ENCODE assay signal across 13 mouse cellular contexts in genomic region chr16:34940363-34940762, GRCm38 (mm10).
DNase-seq lines count a peak whose midpoint lies in the region; ATAC-seq and TF ChIP-seq lines count a peak whose summit lies in the region.
"Had no signal": no experiment of that assay in that cellular context is flagged by ENCODE, and none has a peak within 500 bp of the region (broad histone marks: within the 10 kb centered on the region; RNA-seq: fewer than 3 reads in every experiment).

No protein-coding gene starts in this region.

- WGBS in heart, embryonic 12.5 days, result 63% methylated on average over 5 of the region's 5 CpGs
- 10% methylated on average over 5 of the region's 5 CpGs for WGBS in liver, adult 2 months
- 61% methylated on average over 5 of the region's 5 CpGs for WGBS in liver, postnatal 0 days (ENCODE audit: insufficient replicate concordance)
- 44% methylated on average over 5 of the region's 5 CpGs for WGBS in intestine, embryonic 16.5 days
- 48% methylated on average over 5 of the region's 5 CpGs for WGBS in stomach, embryonic 15.5 days

- no peaks in the 10 kb centered on the region for H3K9me3 ChIP-seq in heart, embryonic 12.5 days (replicated peaks)
- no peaks in the 10 kb centered on the region for H3K9me3 ChIP-seq in liver, postnatal 0 days (ENCODE audit: low read length)
- H3K9me3 ChIP-seq in intestine, embryonic 16.5 days (ENCODE audit: control insufficient read depth, low read length), result no peaks in the 10 kb centered on the region
- H3K9me3 ChIP-seq in stomach, embryonic 15.5 days, result no peaks in the 10 kb centered on the region
- H3K9me3 ChIP-seq: forebrain, embryonic 12.5 days; limb, embryonic 15.5 days had no signal

- H3K79me2 ChIP-seq in liver, adult 2 months (ENCODE audit: control insufficient read depth, insufficient read depth, low read length), result no peaks in the 10 kb centered on the region

- no peaks in the 10 kb centered on the region for H3K36me3 ChIP-seq in heart, embryonic 12.5 days
- peaks cover 3% of the 10 kb centered on the region; the same call in 1 of the 2 replicates for H3K36me3 ChIP-seq in liver, adult 2 months (ENCODE audit: control insufficient read depth, insufficient read depth, low read length)
- H3K36me3 ChIP-seq in liver, postnatal 0 days (replicated peaks; ENCODE audit: insufficient read depth, low read length), result no peaks in the 10 kb centered on the region
- peaks cover 5% of the 10 kb centered on the region; the same call in 1 of the 2 replicates for H3K36me3 ChIP-seq in intestine, embryonic 16.5 days (ENCODE audit: control insufficient read depth, insufficient read depth, low read length)
- no peaks in the 10 kb centered on the region for H3K36me3 ChIP-seq in stomach, embryonic 15.5 days
- H3K36me3 ChIP-seq: forebrain, embryonic 12.5 days; limb, embryonic 15.5 days had no signal

- DNase-seq in heart, adult 11 months, result peak; percentile 94
- DNase-seq in liver, adult 2 months (ENCODE audit: extremely low read depth, low read depth, low spot score), result peak; percentile 87
- DNase-seq in liver, postnatal 0 days, result no peak
- no peak for DNase-seq in thymus, postnatal 25 days
- DNase-seq in urinary bladder, postnatal 4 days (ENCODE audit: low spot score in 2 of 2), result no peak
- DNase-seq: adrenal gland, adult 8-10 months; cerebellum, postnatal 36 days had no signal

- ATAC-seq in heart, embryonic 12.5 days (ENCODE audit: insufficient number of reproducible peaks, low FRiP score), result no peak
- no peak for ATAC-seq in liver, postnatal 0 days
- no peak for ATAC-seq in intestine, embryonic 16.5 days
- no peak for ATAC-seq in stomach, embryonic 15.5 days (ENCODE audit: insufficient read depth, low FRiP score, low read depth)

- H3K4me1 ChIP-seq in heart, embryonic 12.5 days (replicated peaks), result peaks cover 60% of the 10 kb centered on the region
- peaks cover 41% of the 10 kb centered on the region for H3K4me1 ChIP-seq in liver, adult 2 months (ENCODE audit: control insufficient read depth, insufficient read depth, low read length)
- peaks cover 6% of the 10 kb centered on the region; the same call in 1 of the 2 replicates for H3K4me1 ChIP-seq in liver, postnatal 0 days (ENCODE audit: insufficient read depth)
- H3K4me1 ChIP-seq in intestine, embryonic 16.5 days (ENCODE audit: control insufficient read depth, insufficient read depth, low read length), result peaks cover 50% of the 10 kb centered on the region
- H3K4me1 ChIP-seq in stomach, embryonic 15.5 days, result peaks cover 29% of the 10 kb centered on the region

- H3K4me2 ChIP-seq in heart, embryonic 12.5 days, result no peak overlapping the region
- no peak overlapping the region for H3K4me2 ChIP-seq in liver, postnatal 0 days (ENCODE audit: low read depth, low read length)
- no peak overlapping the region for H3K4me2 ChIP-seq in intestine, embryonic 16.5 days (ENCODE audit: low read depth, low read length)
- no peak overlapping the region for H3K4me2 ChIP-seq in stomach, embryonic 15.5 days
- H3K4me2 ChIP-seq: forebrain, embryonic 12.5 days; hindbrain, embryonic 14.5 days; limb, embryonic 15.5 days had no signal

- no peak overlapping the region for H3K27ac ChIP-seq in heart, embryonic 12.5 days (ENCODE audit: poor library complexity, severe bottlenecking)
- H3K27ac ChIP-seq in liver, adult 2 months (replicated peaks; ENCODE audit: insufficient read depth, low read depth, low read length), result peak overlapping the region; percentile 61
- H3K27ac ChIP-seq in liver, postnatal 0 days (ENCODE audit: low read depth), result no peak overlapping the region
- peak overlapping the region; percentile 56 for H3K27ac ChIP-seq in intestine, embryonic 16.5 days (ENCODE audit: low read length)
- peak overlapping the region; percentile 52; the same call in 1 of the 2 replicates for H3K27ac ChIP-seq in stomach, embryonic 15.5 days
- H3K27ac ChIP-seq: forebrain, embryonic 12.5 days; hindbrain, embryonic 14.5 days; limb, embryonic 15.5 days had no signal

- H3K27me3 ChIP-seq in heart, embryonic 12.5 days (replicated peaks), result peaks cover 56% of the 10 kb centered on the region
- no peaks in the 10 kb centered on the region for H3K27me3 ChIP-seq in liver, adult 2 months (ENCODE audit: control insufficient read depth, insufficient read depth, low read length)
- H3K27me3 ChIP-seq in liver, postnatal 0 days (ENCODE audit: insufficient read depth, low read length), result no peaks in the 10 kb centered on the region
- H3K27me3 ChIP-seq in intestine, embryonic 16.5 days (replicated peaks; ENCODE audit: control insufficient read depth, insufficient read depth, low read length), result no peaks in the 10 kb centered on the region
- H3K27me3 ChIP-seq in stomach, embryonic 15.5 days (replicated peaks), result no peaks in the 10 kb centered on the region; the same call in 1 of the 2 replicates
- H3K27me3 ChIP-seq: forebrain, embryonic 12.5 days; limb, embryonic 15.5 days had no signal

- no peak for TF ChIP-seq CTCF in liver, adult 2 months (IDR thresholded peaks at IDR 0.05; ENCODE audit: low read depth, low read length)
- TF ChIP-seq CTCF in liver, postnatal 0 days (IDR thresholded peaks at IDR 0.05; ENCODE audit: low read depth), result no peak

- no peak overlapping the region for H3K9ac ChIP-seq in heart, embryonic 12.5 days
- H3K9ac ChIP-seq in liver, adult 2 months (ENCODE audit: low read depth, low read length), result peak overlapping the region; percentile 24; the same call in 1 of the 2 replicates
- no peak overlapping the region for H3K9ac ChIP-seq in liver, postnatal 0 days (replicated peaks)
- peak overlapping the region; percentile 42 for H3K9ac ChIP-seq in intestine, embryonic 16.5 days (ENCODE audit: low read depth, low read length)
- H3K9ac ChIP-seq in stomach, embryonic 15.5 days, result no peak overlapping the region
- H3K9ac ChIP-seq: forebrain, embryonic 12.5 days; hindbrain, embryonic 14.5 days; limb, embryonic 15.5 days had no signal

- TF ChIP-seq EP300 in liver, postnatal 0 days (IDR thresholded peaks at IDR 0.05; ENCODE audit: low read depth), result no peak

- TF ChIP-seq POLR2A in liver, adult 2 months (IDR thresholded peaks at IDR 0.05; ENCODE audit: extremely low read depth, insufficient read depth, low read length), result no peak

- no peak overlapping the region for H3K4me3 ChIP-seq in heart, embryonic 12.5 days
- no peak overlapping the region for H3K4me3 ChIP-seq in liver, adult 2 months (ENCODE audit: insufficient read depth, low read depth, low read length)
- no peak overlapping the region for H3K4me3 ChIP-seq in liver, postnatal 0 days (ENCODE audit: low read depth, low read length)
- H3K4me3 ChIP-seq in intestine, embryonic 16.5 days (ENCODE audit: low read length), result no peak overlapping the region
- no peak overlapping the region for H3K4me3 ChIP-seq in stomach, embryonic 15.5 days (replicated peaks)
- H3K4me3 ChIP-seq: forebrain, embryonic 12.5 days; limb, embryonic 15.5 days had no signal

Comparison
In these comparisons a context has a peak if more than half of its experiments do, and no peak if none do; other contexts are left out.
1. DNase-seq: peak in heart, adult 11 months (single experiment) and liver, adult 2 months (single experiment); none in liver, postnatal 0 days (single experiment), thymus, postnatal 25 days (single experiment) and urinary bladder, postnatal 4 days (0 of 2).
2. H3K27ac ChIP-seq: peak in liver, adult 2 months (single experiment), intestine, embryonic 16.5 days (single experiment) and stomach, embryonic 15.5 days (single experiment); none in heart, embryonic 12.5 days (single experiment) and liver, postnatal 0 days (single experiment).
3. H3K9ac ChIP-seq: peak in liver, adult 2 months (single experiment) and intestine, embryonic 16.5 days (single experiment); none in heart, embryonic 12.5 days (single experiment), liver, postnatal 0 days (single experiment) and stomach, embryonic 15.5 days (single experiment).